Mouse (Mus musculus) bone marrow macrophage, adult 2 months (primary cell): ENCODE measurements around the gene Taf10.

Source experiments
- CTCF ChIP-seq: IDR thresholded peaks from 2 replicates; pipeline ENCODE4 v1.5.1; 2012; ENCODE audit warnings: low read depth, mild to moderate bottlenecking, low read length, moderate library complexity
- POLR2A ChIP-seq: IDR thresholded peaks from 2 replicates; pipeline ENCODE4 v1.6.1; 2012; ENCODE audit warnings: mild to moderate bottlenecking, low read depth, low read length, borderline replicate concordance

DNA sequence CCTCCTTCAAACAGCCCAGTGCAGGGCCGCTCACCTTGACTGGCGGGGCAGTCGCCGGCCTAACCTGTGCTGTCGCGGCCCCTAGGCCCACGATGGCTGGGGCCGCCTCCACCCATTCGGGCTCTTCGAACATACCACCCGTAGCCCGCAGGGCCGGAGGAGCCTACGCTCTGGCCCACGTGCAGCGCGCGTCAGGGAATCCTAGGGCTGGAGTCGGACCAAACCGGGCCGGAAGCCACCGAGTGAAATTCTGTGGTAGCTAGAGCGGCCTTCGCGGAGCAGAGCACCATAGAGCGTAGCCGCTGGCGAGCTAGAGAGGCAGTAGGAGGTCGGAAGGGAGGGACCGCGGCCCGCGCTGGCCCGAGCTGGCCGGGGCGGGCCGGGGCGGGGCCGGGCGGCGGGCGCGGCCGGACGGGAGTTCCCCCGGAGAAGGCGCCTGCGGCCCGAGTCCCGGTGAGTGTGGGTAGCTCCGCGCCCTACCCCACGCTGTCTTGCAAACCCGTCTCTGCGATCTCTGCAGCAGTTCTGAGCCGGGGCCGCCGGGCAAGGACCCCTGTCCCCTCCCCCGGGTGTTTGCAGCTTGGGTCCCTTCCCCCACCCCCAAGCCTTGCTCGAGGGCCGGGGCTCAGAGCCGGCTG lies 7.8 kb downstream of the Taf10 start, which contains the start of gene Ilk:
- no peak for TF ChIP-seq CTCF
- no peak for TF ChIP-seq POLR2A
